Mouse (Mus musculus) bone marrow macrophage, adult 2 months (primary cell): ENCODE results near the gene Diablo. TPM values are rescaled to one million over a fixed set of nuclear protein-coding genes. Genes with fewer than 3 reads are reported as not detected.
A peak's percentile ranks its signal among the peaks of the same experiment; 100 is the strongest.
"Not testable (repeated sequence)": the region's sequence is repeated elsewhere in the genome, so short reads cannot be mapped to it uniquely, and the experiment has no call there.

Source experiments
- H3K27ac ChIP-seq: 2 replicates; pipeline ENCODE4 v1.5.1; 2012; ENCODE audit warnings: low read depth, low read length; ENCODE audit not compliant: insufficient read depth
- H3K4me1 ChIP-seq: 2 replicates; pipeline ENCODE4 v1.6.1; 2012; ENCODE audit warnings: low read length; ENCODE audit not compliant: control insufficient read depth, insufficient read depth
- H3K4me3 ChIP-seq: 2 replicates; pipeline ENCODE4 v1.5.1; 2012; ENCODE audit warnings: mild to moderate bottlenecking, low read length, moderate library complexity; ENCODE audit not compliant: insufficient read depth
- CTCF ChIP-seq: IDR thresholded peaks from 2 replicates; pipeline ENCODE4 v1.5.1; 2012; ENCODE audit warnings: low read depth, mild to moderate bottlenecking, low read length, moderate library complexity
- POLR2A ChIP-seq: IDR thresholded peaks from 2 replicates; pipeline ENCODE4 v1.6.1; 2012; ENCODE audit warnings: mild to moderate bottlenecking, low read depth, low read length, borderline replicate concordance
- polyA plus RNA-seq: library from polyadenylated mRNA; stranded (reverse); fragments of >200 nt; gene quantifications from 2 replicates; pipeline ENCODE4 v1.2.4, GENCODE M21; 2012; ENCODE audit not compliant: missing spikeins, insufficient read depth, insufficient read length

Gene Diablo
- polyA plus RNA-seq, 1 experiment: 29.3 TPM

GRCm38 (mm10) chr5:123525916-123526495 is 2.0 kb upstream of the Diablo start:
- H3K4me1 ChIP-seq: peaks cover 8% of the 10 kb centered on the region
- H3K4me3 ChIP-seq: no peak overlapping the region
- no peak overlapping the region for H3K27ac ChIP-seq
- no peak for TF ChIP-seq POLR2A
- no peak for TF ChIP-seq CTCF

GRCm38 (mm10) chr5:123525281-123525680 is 1.3 kb upstream of the Diablo start, which contains the start of gene Gm49027:
TSS of gene Gm49027 (minus strand) at chr5:123525488.
- peaks cover 8% of the 10 kb centered on the region for H3K4me1 ChIP-seq
- TF ChIP-seq CTCF: no peak
- TF ChIP-seq POLR2A: no peak
- H3K4me3 ChIP-seq: peak within 1 kb of the TSS; percentile 84
- H3K27ac ChIP-seq: no peak within 1 kb of the TSS

GRCm38 (mm10) chr5:123524393-123524750 is 396 bp upstream of the Diablo start:
- no peak for TF ChIP-seq CTCF
- no peak for TF ChIP-seq POLR2A
- peaks cover 8% of the 10 kb centered on the region for H3K4me1 ChIP-seq
- no peak overlapping the region for H3K27ac ChIP-seq
- H3K4me3 ChIP-seq: peak overlapping the region; percentile 84

GRCm38 (mm10) chr5:123522166-123522565 is 1.8 kb downstream of the Diablo start:
- Histone ChIP-seq H3K4me1 (peaks cover 8% of the 10 kb centered on the region), H3K27ac (no peak overlapping the region), H3K4me3 (no peak overlapping the region)
- TF ChIP-seq CTCF (no peak), POLR2A (no peak)

GRCm38 (mm10) chr5:123521621-123522020 is 2.4 kb downstream of the Diablo start:
- Histone ChIP-seq H3K27ac (no peak overlapping the region), H3K4me3 (no peak overlapping the region)
- TF ChIP-seq POLR2A: no peak
- no peak for TF ChIP-seq CTCF

GRCm38 (mm10) chr5:123520666-123521065 is 3.3 kb downstream of the Diablo start:
- TF ChIP-seq POLR2A: no peak
- no peak for TF ChIP-seq CTCF
- Histone ChIP-seq H3K4me1 (peaks cover 10% of the 10 kb centered on the region), H3K27ac (no peak overlapping the region), H3K4me3 (no peak overlapping the region)

More at GRCm38 (mm10) chr5:123521621-123522020, 2.4 kb downstream of the Diablo start:
- peaks cover 10% of the 10 kb centered on the region for H3K4me1 ChIP-seq

GRCm38 (mm10) chr5:123514871-123515270 is 9.1 kb downstream of the Diablo start:
- peaks cover 2% of the 10 kb centered on the region; the same call in 1 of the 2 replicates for H3K4me1 ChIP-seq
- no peak for TF ChIP-seq POLR2A
- TF ChIP-seq CTCF: no peak
- no peak overlapping the region for H3K4me3 ChIP-seq
- H3K27ac ChIP-seq: no peak overlapping the region

GRCm38 (mm10) chr5:123512102-123512501 is 11.9 kb downstream of the Diablo start:
- peaks cover 5% of the 10 kb centered on the region for H3K4me1 ChIP-seq
- TF ChIP-seq CTCF (no peak), POLR2A (no peak)
- H3K27ac ChIP-seq: no peak overlapping the region
- H3K4me3 ChIP-seq: no peak overlapping the region

- H3K4me1 ChIP-seq, H3K27ac ChIP-seq, H3K4me3 ChIP-seq: not testable (repeated sequence)
Measured at GRCm38 (mm10) chr5:123511426-123511825, 12.6 kb downstream of the Diablo start.

- H3K27ac ChIP-seq: no peak within 1 kb of the TSS
- TF ChIP-seq CTCF (no peak), POLR2A (no peak)
- peaks cover 3% of the 10 kb centered on the region; the same call in 1 of the 2 replicates for H3K4me1 ChIP-seq
- H3K4me3 ChIP-seq: no peak within 1 kb of the TSS
Measured at GRCm38 (mm10) chr5:123510160-123510559, 13.8 kb downstream of the Diablo start, which contains the start of gene B3gnt4. TSS of gene B3gnt4 (plus strand) at chr5:123510460.

GRCm38 (mm10) chr5:123508921-123509320 is 15.1 kb downstream of the Diablo start:
- peak overlapping the region; percentile 58; the same call in 1 of the 2 replicates for H3K4me3 ChIP-seq
- no peak overlapping the region for H3K27ac ChIP-seq
- peaks cover 3% of the 10 kb centered on the region; the same call in 1 of the 2 replicates for H3K4me1 ChIP-seq
- no peak for TF ChIP-seq CTCF
- no peak for TF ChIP-seq POLR2A
